Mouse (Mus musculus) heart, adult 2 months (tissue): ENCODE data around the gene Rcor1. TPM values are rescaled to one million over a fixed set of nuclear protein-coding genes. Genes with fewer than 3 reads are reported as not detected.
A peak's percentile ranks its signal among the peaks of the same experiment; 100 is the strongest.

Source experiments
- DNase-seq, 2 experiments: peaks; one replicate each; pipeline ENCODE4 v3.0.0; 2021
- H3K27ac ChIP-seq: fragments of 200-600 bp; 2 replicates; pipeline ENCODE4 v1.8.1; 2022
- H3K27me3 ChIP-seq: fragments of 200-500 bp; 2 replicates; pipeline ENCODE4 v1.6.1; 2012; ENCODE audit warnings: mild to moderate bottlenecking, low read length, inconsistent platforms, mixed read lengths; ENCODE audit not compliant: control insufficient read depth, insufficient read depth
- H3K36me3 ChIP-seq: fragments of 200-500 bp; 2 replicates; pipeline ENCODE4 v1.6.1; 2012; ENCODE audit warnings: low read length, inconsistent platforms; ENCODE audit not compliant: control insufficient read depth, insufficient read depth
- H3K4me1 ChIP-seq: fragments of 200-500 bp; 2 replicates; pipeline ENCODE4 v1.6.1; 2011; ENCODE audit warnings: low read length; ENCODE audit not compliant: control insufficient read depth, insufficient read depth
- H3K4me3 ChIP-seq: fragments of 200-600 bp; 2 replicates; pipeline ENCODE4 v1.8.1; 2022
- H3K79me2 ChIP-seq: fragments of 200-500 bp; replicated peaks from 2 replicates; pipeline ENCODE4 v1.6.1; 2012; ENCODE audit warnings: mild to moderate bottlenecking, inconsistent platforms, low read length, moderate library complexity, mixed read lengths; ENCODE audit not compliant: control insufficient read depth, insufficient read depth
- H3K9ac ChIP-seq: fragments of 200-500 bp; 2 replicates; pipeline ENCODE4 v1.6.1; 2012; ENCODE audit warnings: low read depth, mild to moderate bottlenecking, control low read depth, inconsistent platforms, low read length, mixed read lengths
- CTCF ChIP-seq: fragments of 200-600 bp; IDR thresholded peaks from 2 replicates; pipeline ENCODE4 v1.8.1; 2022; ENCODE audit warnings: antibody characterized with exemption, mild to moderate bottlenecking, moderate library complexity
- EP300 ChIP-seq: fragments of 200-500 bp; IDR thresholded peaks from 2 replicates; pipeline ENCODE4 v1.6.1; 2011; ENCODE audit warnings: low read depth, low read length, control low read depth; ENCODE audit not compliant: insufficient read depth
- POLR2A ChIP-seq: fragments of 200-500 bp; IDR thresholded peaks from 2 replicates; pipeline ENCODE4 v1.6.1; 2011; ENCODE audit warnings: mild to moderate bottlenecking, low read depth, low read length, control low read depth; ENCODE audit not compliant: insufficient read depth
- WGBS: fragments of 180-500 bp; shearing (Covaris S2); methylation state at CpG from one replicate; pipeline ENCODE4 v1.1.7; 2018; 5-methylcytosine and 5-hydroxymethylcytosine counted together
- intact Hi-C: fragments of 180-260 bp; cut with DNase I; formaldehyde crosslinking; loops from one replicate; pipeline ENCODE4 v1.15.1; 2025
- polyA plus RNA-seq: library from polyadenylated mRNA; depleted of rRNA; stranded (reverse); fragments of >200 nt; gene quantifications from 2 replicates; pipeline ENCODE4 v1.2.3, GENCODE M21; 2012
- total RNA-seq, 2 experiments: library from RNA; stranded (reverse); gene quantifications; 2 replicates each; pipeline ENCODE4 v1.2.3; 2021

Rcor1 gene
- total and polyA plus RNA-seq, 3 experiments: 5.9 to 14.8 (median 13.9) TPM

DNA sequence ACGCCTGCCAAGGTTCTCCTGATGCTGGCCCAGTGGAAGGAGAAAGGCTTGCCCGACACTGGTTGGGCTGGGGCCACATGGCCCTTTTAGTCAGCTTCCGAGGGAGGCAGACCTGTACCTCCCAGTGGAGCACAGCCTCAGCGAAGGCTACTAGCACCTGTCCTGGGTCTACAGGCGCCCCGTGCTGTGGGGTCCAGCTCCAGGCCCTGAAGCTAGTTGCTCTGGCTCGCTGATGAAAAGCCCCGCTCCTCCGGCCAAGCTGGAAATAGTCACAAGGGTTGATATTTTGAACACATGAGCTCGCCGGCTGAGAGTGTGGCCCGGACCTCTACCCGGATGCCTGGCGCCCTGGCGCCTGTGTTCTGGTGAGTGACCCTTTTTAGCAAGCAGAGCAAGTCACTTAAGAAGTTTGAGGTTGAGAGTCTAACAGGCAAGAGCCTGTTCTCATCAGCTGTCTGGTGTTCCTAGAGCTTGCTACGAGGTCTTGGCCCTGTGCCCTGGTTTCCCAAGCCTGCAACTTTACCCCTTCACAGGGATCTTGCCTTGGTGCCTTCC is 104.4 kb downstream of the Rcor1 start:
- H3K36me3 ChIP-seq: no peaks in the 10 kb centered on the region
- WGBS: 30% methylated on average over 16 of the region's 16 CpGs
- no peaks in the 10 kb centered on the region for H3K27me3 ChIP-seq
- H3K4me1 ChIP-seq: peaks cover 3% of the 10 kb centered on the region
- H3K27ac ChIP-seq: peak overlapping the region; percentile 23; the same call in 1 of the 2 replicates
- intact Hi-C loops: loop anchor here (5.0 kb wide), 1 partner anchor 56 kb away; no protein-coding TSS in a partner anchor
- no peaks in the 10 kb centered on the region for H3K79me2 ChIP-seq
- TF ChIP-seq CTCF (no peak), EP300 (no peak), POLR2A (no peak)
- DNase-seq: peak; percentile 47 to 55
- H3K9ac ChIP-seq: 0 out of 2 replicates have a peak overlapping the region, but pooled peaks have one; percentile 11
- H3K4me3 ChIP-seq: peak overlapping the region; percentile 9; the same call in 1 of the 2 replicates

DNA sequence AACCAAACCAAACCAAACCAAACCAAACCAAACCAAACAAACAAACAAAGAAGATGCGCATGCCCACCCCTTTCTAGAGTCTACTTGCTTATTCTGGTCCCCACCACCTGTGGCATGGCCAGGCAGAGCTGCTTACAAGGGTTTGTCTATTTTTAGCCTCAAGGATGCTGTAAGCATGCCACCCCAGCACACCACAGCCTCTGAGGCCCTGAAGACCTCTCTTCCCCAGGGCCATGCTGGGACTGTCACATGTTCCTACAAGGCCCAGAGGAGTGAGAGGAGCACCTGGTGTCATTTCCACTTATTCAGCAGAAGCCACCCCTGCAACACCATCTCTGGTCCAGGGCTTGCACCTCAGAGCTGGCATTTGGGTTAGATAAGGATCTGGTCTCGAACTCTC is 105.4 kb downstream of the Rcor1 start:
- intact Hi-C loops: loop anchor here (5.0 kb wide), 1 partner anchor 57 kb away; no protein-coding TSS in a partner anchor
- Histone ChIP-seq H3K79me2 (no peaks in the 10 kb centered on the region), H3K4me1 (peaks cover 3% of the 10 kb centered on the region), H3K27me3 (no peaks in the 10 kb centered on the region), H3K27ac (no peak overlapping the region), H3K36me3 (no peaks in the 10 kb centered on the region), H3K9ac (no peak overlapping the region), H3K4me3 (no peak overlapping the region)
- no peak for TF ChIP-seq POLR2A
- no peak for TF ChIP-seq CTCF
- TF ChIP-seq EP300: no peak
- no peak for DNase-seq
- WGBS: 98% methylated on average over 2 of the region's 2 CpGs

GRCm38 (mm10) chr12:111145269-111145668 is 106.1 kb downstream of the Rcor1 start:
- no peak for DNase-seq
- WGBS: 69% methylated on average over 9 of the region's 9 CpGs
- Histone ChIP-seq H3K27me3 (no peaks in the 10 kb centered on the region), H3K79me2 (no peaks in the 10 kb centered on the region), H3K36me3 (no peaks in the 10 kb centered on the region), H3K4me1 (peaks cover 3% of the 10 kb centered on the region), H3K9ac (no peak overlapping the region), H3K4me3 (no peak overlapping the region), H3K27ac (no peak overlapping the region)
- no peak for TF ChIP-seq CTCF
- TF ChIP-seq EP300: no peak
- TF ChIP-seq POLR2A: no peak
- intact Hi-C loops: no loop called here

DNA sequence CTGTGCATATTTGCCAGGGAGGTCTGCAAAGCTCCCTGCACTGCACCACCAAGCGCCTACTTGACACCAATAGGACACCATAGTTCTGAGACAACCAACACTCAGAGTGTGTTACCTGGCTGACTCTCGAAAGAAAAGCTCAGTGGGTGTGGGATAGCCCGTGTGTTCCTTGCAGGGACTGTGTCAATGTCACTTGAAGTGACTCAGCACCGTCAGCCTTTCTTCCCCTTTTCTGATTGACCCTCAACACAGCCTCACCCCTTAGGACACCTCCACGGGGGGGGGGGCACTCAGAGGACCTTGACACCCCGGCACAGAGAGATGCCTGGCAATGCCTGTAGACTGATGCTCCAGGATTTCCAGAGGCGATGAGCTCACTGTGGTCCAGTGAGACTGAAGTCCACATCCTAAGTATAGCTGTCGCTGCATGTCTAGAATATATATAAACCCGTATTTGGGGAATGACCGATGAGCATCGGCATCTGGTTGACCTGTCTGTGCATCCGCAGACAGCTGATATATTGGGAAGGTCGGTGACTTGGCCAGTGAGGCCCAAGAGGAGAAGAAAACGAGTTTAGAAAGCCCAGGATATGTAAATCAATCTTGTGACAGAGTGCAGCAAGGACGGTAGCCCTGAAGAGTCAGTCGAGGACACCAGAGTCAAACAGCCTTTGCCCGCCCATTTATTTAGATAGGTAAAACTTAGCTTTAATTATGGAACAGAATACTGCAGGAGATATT is 110.5 kb downstream of the Rcor1 start:
- TF ChIP-seq CTCF: no peak
- TF ChIP-seq EP300: no peak
- no peak for TF ChIP-seq POLR2A
- WGBS: 62% methylated on average over 17 of the region's 17 CpGs
- intact Hi-C loops: no loop called here

DNA sequence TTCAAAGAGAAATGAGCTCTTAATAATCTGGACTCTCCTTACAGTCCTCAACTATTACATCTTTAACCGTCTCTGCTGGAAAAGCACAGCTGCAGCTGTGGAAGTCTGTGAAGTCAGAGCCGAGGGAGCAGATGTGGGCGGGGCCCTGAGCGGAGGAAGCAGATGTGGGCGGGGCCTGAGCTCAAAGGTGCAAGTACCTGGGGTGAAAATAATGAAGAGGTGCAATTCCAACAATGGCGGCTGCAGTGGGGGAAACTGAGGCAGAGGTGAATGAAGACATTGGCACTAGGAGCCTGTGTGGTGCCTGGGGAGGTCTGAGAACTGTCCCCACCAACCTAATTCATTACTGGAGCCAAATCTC is 111.1 kb downstream of the Rcor1 start:
- Histone ChIP-seq H3K36me3 (no peaks in the 10 kb centered on the region), H3K79me2 (no peaks in the 10 kb centered on the region), H3K4me3 (no peak overlapping the region), H3K27me3 (no peaks in the 10 kb centered on the region), H3K27ac (no peak overlapping the region), H3K9ac (no peak overlapping the region), H3K4me1 (no peaks in the 10 kb centered on the region)
- no peak for DNase-seq
- TF ChIP-seq POLR2A: no peak
- no peak for TF ChIP-seq EP300
- no peak for TF ChIP-seq CTCF
- 14% methylated on average over 6 of the region's 6 CpGs for WGBS
- intact Hi-C loops: no loop called here

More for the DNA sequence above, 110.5 kb downstream of the Rcor1 start:
- no peak overlapping the region for H3K27ac ChIP-seq
- no peak for DNase-seq
- no peaks in the 10 kb centered on the region for H3K4me1 ChIP-seq
- no peak overlapping the region for H3K9ac ChIP-seq
- no peaks in the 10 kb centered on the region for H3K36me3 ChIP-seq
- H3K4me3 ChIP-seq: no peak overlapping the region
- no peaks in the 10 kb centered on the region for H3K79me2 ChIP-seq
- no peaks in the 10 kb centered on the region for H3K27me3 ChIP-seq

DNA sequence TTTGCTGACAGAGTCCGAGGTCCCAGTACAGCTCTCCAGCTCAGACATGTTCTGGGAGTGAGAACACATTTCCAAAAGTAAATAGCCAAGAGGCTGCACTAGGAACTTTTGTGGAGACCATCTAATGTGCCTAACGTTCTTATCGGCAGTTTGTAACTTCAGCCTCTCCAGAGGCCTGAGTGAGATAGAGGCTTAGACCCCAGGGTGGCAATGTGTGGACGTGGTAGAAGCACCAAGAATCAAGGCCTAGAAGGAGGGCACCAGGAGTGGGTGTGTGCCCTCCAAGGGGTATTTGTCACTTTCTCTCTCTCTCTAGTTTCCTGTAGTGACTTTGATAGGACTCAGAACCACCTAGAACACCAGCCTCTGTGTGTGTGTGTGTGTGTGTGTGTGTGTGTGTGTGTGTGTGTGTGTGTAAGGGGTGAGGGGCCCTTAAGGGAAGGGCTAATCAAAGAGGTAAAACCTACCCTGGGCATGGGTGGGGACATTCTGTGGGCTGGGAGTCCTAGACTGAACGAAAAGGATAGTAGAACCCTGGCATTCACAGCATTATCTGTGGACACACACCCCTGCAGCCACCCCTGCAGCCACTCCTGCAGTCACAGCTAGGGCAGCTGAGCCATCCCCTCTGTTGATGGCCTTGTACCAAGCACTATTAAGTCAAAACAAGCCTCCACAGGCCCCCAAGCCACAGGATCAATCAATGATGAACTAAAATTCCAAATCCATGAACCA is 112.4 kb downstream of the Rcor1 start:
- DNase-seq: no peak
- intact Hi-C loops: no loop called here
- Histone ChIP-seq H3K27me3 (no peaks in the 10 kb centered on the region), H3K9ac (no peak overlapping the region), H3K79me2 (no peaks in the 10 kb centered on the region), H3K27ac (no peak overlapping the region), H3K4me3 (no peak overlapping the region), H3K36me3 (no peaks in the 10 kb centered on the region), H3K4me1 (no peaks in the 10 kb centered on the region)
- TF ChIP-seq POLR2A (no peak), EP300 (no peak), CTCF (no peak)
- WGBS: 83% methylated on average over 5 of the region's 5 CpGs
